Mouse (Mus musculus) limb, embryonic 13.5 days (tissue): Measurements from ENCODE around the gene Cd7. TPM values are rescaled to one million over a fixed set of nuclear protein-coding genes. Genes with fewer than 3 reads are reported as not detected.
"Not testable (repeated sequence)": the region's sequence is repeated elsewhere in the genome, so short reads cannot be mapped to it uniquely, and the experiment has no call there.

ENCODE experiments used
- ATAC-seq: fragments of 200-750 bp; cut with Nextera tagmentation; 2 replicates; pipeline ENCODE4 v1.8.0; 2017; ENCODE audit warnings: low read depth, moderate number of reproducible peaks, moderate TSS enrichment; ENCODE audit not compliant: low FRiP score
- H3K27ac ChIP-seq: fragments of 300-500 bp; sonication (generic); 2 replicates; pipeline ENCODE4 v1.5.1; 2015; ENCODE audit warnings: inconsistent platforms, mild to moderate bottlenecking, moderate library complexity
- H3K27me3 ChIP-seq: fragments of 300-500 bp; sonication (generic); 2 replicates; pipeline ENCODE4 v1.6.1; 2015; ENCODE audit warnings: mild to moderate bottlenecking, inconsistent platforms
- H3K36me3 ChIP-seq: fragments of 300-500 bp; sonication (generic); 2 replicates; pipeline ENCODE4 v1.6.1; 2015; ENCODE audit warnings: inconsistent platforms, mild to moderate bottlenecking, moderate library complexity
- H3K4me1 ChIP-seq: fragments of 300-500 bp; sonication (generic); 2 replicates; pipeline ENCODE4 v1.6.1; 2015; ENCODE audit warnings: inconsistent platforms
- H3K4me2 ChIP-seq: fragments of 300-500 bp; sonication (generic); replicated peaks from 2 replicates; pipeline ENCODE4 v1.6.1; 2015; ENCODE audit warnings: inconsistent platforms, mild to moderate bottlenecking, moderate library complexity
- H3K4me3 ChIP-seq: fragments of 300-500 bp; sonication (generic); 2 replicates; pipeline ENCODE4 v1.5.1; 2015; ENCODE audit warnings: moderate library complexity, mild to moderate bottlenecking, inconsistent platforms
- H3K9ac ChIP-seq: fragments of 300-500 bp; sonication (generic); 2 replicates; pipeline ENCODE4 v1.6.1; 2015; ENCODE audit warnings: mild to moderate bottlenecking, inconsistent platforms
- H3K9me3 ChIP-seq: fragments of 300-500 bp; sonication (generic); 2 replicates; pipeline ENCODE4 v1.6.1; 2016; ENCODE audit warnings: inconsistent platforms
- WGBS: fragments of 180-500 bp; shearing (Covaris S2); methylation state at CpG from one replicate; pipeline ENCODE4 v1.1.7; 2015; 5-methylcytosine and 5-hydroxymethylcytosine counted together
- polyA plus RNA-seq: library from polyadenylated mRNA; unstranded; fragments of >200 nt; fragmentation: Nextera tagmentation; extraction: Ambion mirVana; gene quantifications from 2 replicates; pipeline ENCODE4 v1.2.1, GENCODE M21; 2015

The Cd7 gene
- 0.46 TPM in 1 of 2 replicates, not detected in the other for polyA plus RNA-seq

DNA sequence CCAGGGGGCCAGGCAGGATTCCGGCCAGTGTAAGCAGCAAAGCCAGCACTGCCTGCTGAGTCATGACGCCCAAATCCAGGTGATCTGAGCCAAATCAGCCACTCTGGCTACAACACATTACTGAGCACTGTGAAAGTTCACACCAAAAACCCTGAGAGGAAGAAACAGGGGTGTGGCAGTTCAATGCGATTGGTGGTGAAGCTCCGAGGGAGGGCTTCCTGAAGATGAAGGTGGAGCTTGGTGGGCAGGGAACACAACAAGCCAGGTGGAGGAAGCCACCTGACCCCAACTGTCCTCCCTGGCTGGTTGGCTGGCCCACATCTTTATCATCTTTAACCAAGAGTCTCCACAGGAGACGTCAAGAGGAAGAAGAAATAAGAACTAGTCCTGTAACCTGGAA, at the start of gene Cd7:
TSS of gene Cd7 (minus strand) at position 117 of the 400 bp plus-strand sequence.
- no peak within 1 kb of the TSS for H3K27ac ChIP-seq
- no peak within 1 kb of the TSS for H3K9ac ChIP-seq
- no peak for ATAC-seq
- H3K4me2 ChIP-seq, result no peak within 1 kb of the TSS
- H3K9me3 ChIP-seq, result no peaks in the 10 kb centered on the region
- 67% methylated on average over 5 of the region's 5 CpGs for WGBS
- H3K4me3 ChIP-seq, result no peak within 1 kb of the TSS
- H3K27me3 ChIP-seq, result peaks cover 3% of the 10 kb centered on the region; the same call in 1 of the 2 replicates
- H3K36me3 ChIP-seq, result no peaks in the 10 kb centered on the region
- H3K4me1 ChIP-seq, result no peaks in the 10 kb centered on the region

DNA sequence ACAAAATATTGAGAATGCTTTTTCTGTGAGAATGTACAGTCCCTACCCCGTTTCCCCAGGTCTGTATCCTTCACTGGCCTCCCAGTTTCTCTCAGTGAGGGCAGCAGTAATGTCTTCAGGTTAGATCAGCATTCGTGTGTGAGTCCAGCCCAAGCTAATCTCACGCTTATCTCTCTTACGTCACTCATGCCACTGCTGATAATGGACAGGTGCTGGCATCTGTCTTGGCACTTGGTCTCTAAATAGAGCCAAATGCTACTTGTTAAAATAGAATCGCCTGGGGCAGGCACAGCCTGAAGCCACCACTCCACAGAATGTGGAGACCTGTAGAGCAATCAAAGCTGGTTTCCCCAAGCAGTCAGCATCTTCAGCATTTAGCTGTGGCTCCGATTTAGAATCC, 49.8 kb upstream of the Cd7 start:
- H3K9ac ChIP-seq, result no peak overlapping the region
- H3K4me2 ChIP-seq, result no peak overlapping the region
- no peak overlapping the region for H3K27ac ChIP-seq
- no peak overlapping the region for H3K4me3 ChIP-seq
- H3K4me1 ChIP-seq, result no peaks in the 10 kb centered on the region
- H3K36me3 ChIP-seq, result no peaks in the 10 kb centered on the region
- WGBS, result 67% methylated on average over 6 of the region's 6 CpGs
- no peaks in the 10 kb centered on the region for H3K9me3 ChIP-seq
- ATAC-seq, result no peak
- H3K27me3 ChIP-seq, result no peaks in the 10 kb centered on the region

DNA sequence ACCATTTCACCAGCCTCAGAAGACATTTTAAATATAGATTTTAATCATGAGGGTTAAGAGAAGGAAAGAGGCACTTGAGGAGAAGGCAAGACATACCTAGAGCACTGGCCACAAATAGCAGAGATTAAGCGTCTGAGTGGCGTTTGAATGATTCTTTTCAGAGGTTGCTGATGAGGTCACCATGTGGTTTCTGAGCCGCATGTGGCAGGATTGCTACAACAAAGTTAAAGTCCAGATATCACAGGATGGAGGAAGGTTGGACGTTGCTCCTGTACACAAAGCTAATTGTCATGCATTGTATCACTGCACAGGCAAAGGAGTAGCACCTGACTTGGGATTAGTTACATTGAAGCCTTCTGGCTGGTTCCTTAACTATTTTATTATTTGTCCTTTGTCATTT, 47.1 kb upstream of the Cd7 start:
- no peaks in the 10 kb centered on the region for H3K9me3 ChIP-seq
- no peaks in the 10 kb centered on the region for H3K36me3 ChIP-seq
- 54% methylated on average over 4 of the region's 4 CpGs for WGBS
- H3K9ac ChIP-seq, result no peak overlapping the region
- no peak overlapping the region for H3K4me2 ChIP-seq
- no peak for ATAC-seq
- no peak overlapping the region for H3K27ac ChIP-seq
- H3K4me3 ChIP-seq, result no peak overlapping the region
- no peaks in the 10 kb centered on the region for H3K27me3 ChIP-seq
- no peaks in the 10 kb centered on the region for H3K4me1 ChIP-seq

DNA sequence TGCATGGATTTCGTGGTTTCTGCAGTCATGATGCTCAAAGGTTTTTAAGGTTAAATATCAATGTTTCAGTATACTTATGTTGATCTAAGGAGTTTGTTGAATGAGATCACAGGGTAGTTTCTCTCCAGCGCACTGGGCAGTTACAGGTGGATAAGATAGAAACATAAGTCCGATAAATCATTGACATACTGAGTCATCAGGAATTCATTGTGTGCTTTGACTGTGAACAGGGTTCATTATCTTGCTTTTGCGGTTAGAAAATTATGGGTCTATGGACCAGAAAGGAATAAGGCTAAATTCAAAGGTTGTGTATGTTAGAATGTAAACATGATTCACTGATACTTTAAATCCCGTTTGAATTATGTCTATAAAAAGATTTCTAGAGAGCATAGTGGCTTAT, 46.0 kb upstream of the Cd7 start:
- H3K4me1 ChIP-seq, result no peaks in the 10 kb centered on the region
- H3K36me3 ChIP-seq, result no peaks in the 10 kb centered on the region
- H3K4me2 ChIP-seq, result no peak overlapping the region
- H3K4me3 ChIP-seq, result no peak overlapping the region
- no peak for ATAC-seq
- no peaks in the 10 kb centered on the region for H3K9me3 ChIP-seq
- H3K9ac ChIP-seq, result no peak overlapping the region
- H3K27me3 ChIP-seq, result no peaks in the 10 kb centered on the region
- no peak overlapping the region for H3K27ac ChIP-seq
- 79% methylated on average over 5 of the region's 5 CpGs for WGBS

DNA sequence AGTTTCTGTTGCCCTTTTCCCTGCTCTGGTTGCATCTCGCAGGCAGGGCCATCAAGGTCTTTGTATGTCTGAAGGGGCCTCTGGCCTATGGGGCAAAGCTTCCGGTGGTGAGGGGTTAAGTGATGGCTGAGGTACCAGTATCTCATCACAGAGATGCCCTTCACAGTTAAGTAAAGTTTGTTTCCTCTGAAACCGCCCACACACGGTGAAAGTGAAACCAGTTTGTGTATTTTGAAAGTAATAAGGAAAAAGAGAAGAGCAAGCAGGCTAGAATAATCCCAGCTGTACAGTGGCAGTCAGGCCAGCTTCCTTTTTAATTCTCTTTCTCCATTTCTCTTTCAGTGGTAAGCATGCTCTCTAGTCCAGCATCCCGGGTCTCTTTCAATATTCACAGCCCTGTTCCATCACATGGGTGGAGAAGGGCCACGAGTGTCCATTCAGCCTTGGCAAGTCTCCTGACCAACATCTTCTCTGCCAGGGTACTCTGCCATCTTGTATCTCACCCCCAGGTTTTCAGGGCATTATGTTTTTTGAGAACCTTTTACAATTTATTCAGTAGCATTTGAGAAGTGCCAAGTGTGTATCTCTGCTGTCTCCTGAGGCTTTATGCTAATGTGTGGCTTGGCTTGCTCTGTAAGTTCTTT, 43.8 kb upstream of the Cd7 start:
- no peak for ATAC-seq
- Histone ChIP-seq H3K9me3 (no peaks in the 10 kb centered on the region), H3K4me3 (no peak overlapping the region), H3K9ac (no peak overlapping the region), H3K36me3 (no peaks in the 10 kb centered on the region), H3K27me3 (no peaks in the 10 kb centered on the region), H3K4me1 (no peaks in the 10 kb centered on the region), H3K27ac (no peak overlapping the region), H3K4me2 (no peak overlapping the region)
- WGBS, result 79% methylated on average over 6 of the region's 6 CpGs

DNA sequence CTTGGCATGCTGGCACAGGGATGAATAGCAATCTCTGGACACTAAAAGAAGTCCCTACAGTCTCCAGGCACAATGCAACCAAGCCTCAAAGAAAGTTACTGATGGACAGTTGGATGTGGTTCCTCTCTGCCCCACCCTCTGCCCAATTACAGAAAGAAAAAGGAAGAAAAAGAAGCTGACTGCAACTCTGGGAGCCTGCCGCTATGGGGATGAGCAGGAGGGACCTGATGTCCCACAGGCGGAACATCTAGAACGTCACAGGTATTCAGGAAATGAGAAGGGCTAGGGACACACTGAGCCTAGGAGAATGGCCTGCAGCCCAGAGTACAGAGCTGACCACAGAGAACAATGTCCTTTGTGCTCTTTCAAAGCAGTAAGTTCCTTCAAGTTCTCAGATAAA, 43.0 kb upstream of the Cd7 start:
- H3K9ac ChIP-seq, result no peak overlapping the region
- no peaks in the 10 kb centered on the region for H3K27me3 ChIP-seq
- H3K4me2 ChIP-seq, result no peak overlapping the region
- H3K4me1 ChIP-seq, result no peaks in the 10 kb centered on the region
- H3K36me3 ChIP-seq, result no peaks in the 10 kb centered on the region
- WGBS, result 87% methylated on average over 3 of the region's 3 CpGs
- H3K9me3 ChIP-seq, result no peaks in the 10 kb centered on the region
- no peak overlapping the region for H3K4me3 ChIP-seq
- no peak for ATAC-seq
- no peak overlapping the region for H3K27ac ChIP-seq

DNA sequence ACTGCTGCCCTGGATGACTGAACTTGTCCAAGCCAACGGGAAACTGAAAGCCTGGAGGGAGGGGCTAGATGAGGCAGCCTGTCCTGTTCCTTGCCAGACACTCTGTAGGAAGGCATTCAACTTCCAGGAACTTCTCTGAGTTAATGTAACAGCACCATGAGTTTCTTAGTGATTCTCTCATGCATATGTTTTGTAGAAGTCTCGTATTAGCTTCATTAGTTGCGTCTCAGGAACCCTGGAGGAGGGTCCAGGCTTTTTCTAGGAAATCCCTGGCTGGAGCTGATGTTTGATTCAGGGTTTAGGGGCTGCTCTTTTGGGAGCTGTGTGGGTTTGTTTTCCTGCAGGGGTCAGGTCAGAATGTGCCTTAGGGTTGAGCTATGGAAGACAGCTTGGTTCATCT, 41.9 kb upstream of the Cd7 start, which contains the start of gene Sectm1a:
TSS of gene Sectm1a (minus strand) at position 101 of the 400 bp plus-strand sequence.
- no peak for ATAC-seq
- WGBS, result 65% methylated on average over 3 of the region's 3 CpGs
- Histone ChIP-seq H3K4me2 (no peak within 1 kb of the TSS), H3K4me3 (no peak within 1 kb of the TSS), H3K27me3 (no peaks in the 10 kb centered on the region), H3K4me1 (no peaks in the 10 kb centered on the region), H3K36me3 (no peaks in the 10 kb centered on the region), H3K27ac (no peak within 1 kb of the TSS), H3K9ac (no peak within 1 kb of the TSS), H3K9me3 (no peaks in the 10 kb centered on the region)

DNA sequence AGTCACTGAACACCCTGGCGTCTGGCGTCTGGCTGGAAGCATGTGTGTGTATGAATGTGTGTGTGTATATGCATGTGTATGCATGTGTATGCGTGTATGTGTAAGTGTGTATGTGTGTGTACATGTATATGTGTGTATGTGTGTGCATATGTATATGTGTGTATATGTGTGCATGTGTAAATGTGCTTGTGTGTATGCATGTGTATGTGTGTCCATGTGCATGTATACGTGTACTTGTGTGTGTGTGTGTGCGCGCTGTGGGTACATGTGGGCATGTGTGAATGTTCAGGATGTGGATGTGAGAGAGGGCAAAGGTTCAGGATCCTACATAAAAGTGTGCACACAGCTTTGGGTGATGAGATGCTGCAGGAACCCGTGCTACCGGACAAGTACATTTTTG, 41.1 kb upstream of the Cd7 start:
- H3K27ac ChIP-seq, result no peak overlapping the region
- H3K9me3 ChIP-seq, result no peaks in the 10 kb centered on the region
- WGBS, result 87% methylated on average over 8 of the region's 8 CpGs
- H3K4me2 ChIP-seq, result no peak overlapping the region
- no peak overlapping the region for H3K4me3 ChIP-seq
- no peak for ATAC-seq
- no peaks in the 10 kb centered on the region for H3K27me3 ChIP-seq
- H3K36me3 ChIP-seq, result no peaks in the 10 kb centered on the region
- H3K9ac ChIP-seq, result no peak overlapping the region
- no peaks in the 10 kb centered on the region for H3K4me1 ChIP-seq

DNA sequence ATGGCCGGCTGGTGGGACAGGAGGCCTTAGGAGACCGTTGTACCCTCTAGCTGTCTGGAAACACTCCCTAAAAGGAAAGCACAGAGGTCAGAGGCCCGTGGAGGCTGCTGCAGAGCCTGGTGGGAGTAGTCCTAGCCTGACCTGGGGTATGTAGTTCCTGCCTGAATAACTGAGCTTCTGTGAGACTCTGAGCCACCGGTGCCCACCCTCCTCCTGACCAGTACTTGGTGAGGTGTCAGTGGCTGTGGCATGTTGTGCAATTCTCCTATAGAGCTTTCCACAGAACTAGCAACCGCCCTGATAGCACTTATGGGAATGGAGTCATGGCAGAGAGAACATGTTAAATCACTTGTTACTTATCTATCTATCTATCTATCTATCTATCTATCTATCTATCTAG, 36.4 kb upstream of the Cd7 start:
- Histone ChIP-seq H3K36me3 (no peaks in the 10 kb centered on the region), H3K27me3 (no peaks in the 10 kb centered on the region), H3K4me2 (no peak overlapping the region), H3K4me1 (no peaks in the 10 kb centered on the region), H3K4me3 (no peak overlapping the region), H3K9ac (no peak overlapping the region), H3K27ac (no peak overlapping the region), H3K9me3 (no peaks in the 10 kb centered on the region)
- 66% methylated on average over 5 of the region's 5 CpGs for WGBS
- no peak for ATAC-seq

DNA sequence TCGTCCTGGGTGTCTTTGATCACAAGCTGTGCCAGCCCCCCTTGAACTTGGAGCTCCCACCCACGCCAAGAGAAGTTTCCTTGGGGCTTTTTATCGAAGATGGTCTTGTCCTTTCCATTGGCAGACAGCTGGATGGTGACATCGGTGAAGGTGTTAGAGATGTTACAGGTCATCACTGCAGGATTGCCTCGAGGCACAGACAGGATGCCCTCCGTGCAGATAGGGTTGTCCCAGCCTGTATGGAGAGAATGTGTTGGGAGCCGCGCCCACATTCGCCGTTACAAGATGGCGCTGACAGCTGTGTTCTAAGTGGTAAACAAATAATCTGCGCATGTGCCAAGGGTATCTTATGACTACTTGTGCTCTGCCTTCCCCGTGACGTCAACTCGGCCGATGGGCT, 30.4 kb upstream of the Cd7 start:
- H3K4me3 ChIP-seq, H3K9me3 ChIP-seq, ATAC-seq, H3K9ac ChIP-seq, H3K36me3 ChIP-seq, H3K4me2 ChIP-seq, H3K27ac ChIP-seq, H3K27me3 ChIP-seq, H3K4me1 ChIP-seq: not testable (repeated sequence)
- 90% methylated on average over 12 of the region's 16 CpGs for WGBS

DNA sequence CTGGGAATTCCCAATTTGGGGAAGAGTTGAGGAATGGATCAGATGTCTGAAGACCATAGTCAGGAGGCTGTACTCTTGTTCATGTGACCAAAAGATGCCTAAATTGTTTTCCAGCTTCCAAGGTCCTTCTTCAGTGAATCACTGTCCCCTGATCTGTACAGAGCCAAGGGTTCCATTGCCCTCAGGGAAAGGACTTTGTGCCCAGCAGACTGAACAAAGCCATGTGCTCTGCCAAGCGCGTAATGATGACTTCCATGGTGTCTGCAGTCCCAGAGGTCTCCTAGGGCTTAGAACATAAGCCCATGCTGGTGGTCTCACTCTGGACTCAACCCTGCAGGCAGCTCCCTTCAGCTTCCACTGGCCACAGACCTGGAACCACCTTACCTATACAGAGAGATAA, 28.7 kb upstream of the Cd7 start:
- Histone ChIP-seq H3K4me1 (no peaks in the 10 kb centered on the region), H3K27ac (no peak overlapping the region), H3K9ac (no peak overlapping the region), H3K36me3 (no peaks in the 10 kb centered on the region), H3K4me3 (no peak overlapping the region), H3K4me2 (no peak overlapping the region), H3K9me3 (no peaks in the 10 kb centered on the region), H3K27me3 (no peaks in the 10 kb centered on the region)
- WGBS, result 84% methylated on average over 2 of the region's 2 CpGs
- no peak for ATAC-seq

DNA sequence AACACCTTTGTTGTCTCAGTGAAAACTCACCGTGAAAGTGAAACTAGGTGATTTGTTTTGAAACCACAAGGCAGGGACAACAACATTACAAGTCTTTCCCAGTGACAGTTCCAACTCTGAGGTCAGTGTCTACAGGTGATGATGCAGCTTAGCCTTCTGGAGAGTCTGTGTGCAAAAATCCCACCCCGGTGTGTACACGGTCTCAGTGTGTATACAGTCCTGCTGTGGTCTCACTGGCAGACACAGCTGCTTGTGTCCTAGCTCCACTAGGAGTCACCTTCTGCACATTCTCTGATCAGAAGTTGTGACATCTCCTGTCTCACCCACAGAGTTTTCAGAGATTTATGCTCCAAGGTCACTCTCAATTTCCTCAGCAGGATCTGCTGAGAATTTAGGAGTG, 25.0 kb upstream of the Cd7 start:
- Histone ChIP-seq H3K27me3 (no peaks in the 10 kb centered on the region), H3K4me1 (no peaks in the 10 kb centered on the region), H3K9ac (no peak overlapping the region), H3K4me2 (no peak overlapping the region), H3K27ac (no peak overlapping the region), H3K9me3 (no peaks in the 10 kb centered on the region), H3K36me3 (no peaks in the 10 kb centered on the region), H3K4me3 (no peak overlapping the region)
- 83% methylated on average over 3 of the region's 3 CpGs for WGBS
- no peak for ATAC-seq

DNA sequence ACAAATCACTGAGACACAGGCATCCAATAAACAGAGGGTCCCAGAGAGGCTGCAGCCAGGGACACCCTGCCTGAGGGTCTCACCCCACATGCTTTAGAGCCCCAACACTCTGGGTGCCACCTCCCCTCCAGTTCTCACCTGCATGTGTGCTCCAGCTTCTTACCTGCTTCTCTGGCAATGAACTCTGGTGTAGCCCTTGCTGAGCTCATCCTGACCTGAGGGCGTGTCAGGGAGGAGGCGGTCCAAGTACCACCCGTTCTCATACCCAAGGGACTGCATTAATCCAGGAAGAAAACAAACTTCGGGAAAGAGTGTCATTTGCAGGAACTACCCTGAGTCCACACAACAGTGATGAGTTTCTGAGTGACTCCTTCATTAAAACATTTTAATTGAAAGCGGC, 24.2 kb upstream of the Cd7 start, which contains the start of gene Sectm1b:
TSS of gene Sectm1b (minus strand) at position 191 of the 400 bp plus-strand sequence.
- no peak within 1 kb of the TSS for H3K4me3 ChIP-seq
- ATAC-seq, result no peak
- no peak within 1 kb of the TSS for H3K27ac ChIP-seq
- H3K36me3 ChIP-seq, result no peaks in the 10 kb centered on the region
- H3K9ac ChIP-seq, result no peak within 1 kb of the TSS
- no peaks in the 10 kb centered on the region for H3K9me3 ChIP-seq
- H3K4me1 ChIP-seq, result no peaks in the 10 kb centered on the region
- H3K4me2 ChIP-seq, result no peak within 1 kb of the TSS
- H3K27me3 ChIP-seq, result no peaks in the 10 kb centered on the region
- 76% methylated on average over 5 of the region's 5 CpGs for WGBS
